Mouse (Mus musculus) heart, adult 2 months (tissue): ENCODE results near the gene Lpxn.

Experiments
- CTCF ChIP-seq: fragments of 200-600 bp; IDR thresholded peaks from 2 replicates; pipeline ENCODE4 v1.8.1; 2022; ENCODE audit warnings: antibody characterized with exemption, mild to moderate bottlenecking, moderate library complexity
- EP300 ChIP-seq: fragments of 200-500 bp; IDR thresholded peaks from 2 replicates; pipeline ENCODE4 v1.6.1; 2011; ENCODE audit warnings: low read depth, low read length, control low read depth; ENCODE audit not compliant: insufficient read depth
- POLR2A ChIP-seq: fragments of 200-500 bp; IDR thresholded peaks from 2 replicates; pipeline ENCODE4 v1.6.1; 2011; ENCODE audit warnings: mild to moderate bottlenecking, low read depth, low read length, control low read depth; ENCODE audit not compliant: insufficient read depth

- TF ChIP-seq EP300, result no peak
- TF ChIP-seq CTCF, result peak; percentile 70
- no peak for TF ChIP-seq POLR2A
These were observed 33.5 kb upstream of the Lpxn start for GRCm38 (mm10) chr19:12762212-12763130.
